Mouse (Mus musculus) erythroblast, embryonic 14.5 days (primary cell): ENCODE measurements around the gene Tbpl1. TPM values are rescaled to one million over a fixed set of nuclear protein-coding genes. Genes with fewer than 3 reads are reported as not detected.

ENCODE experiments used
- H3K27me3 ChIP-seq: 2 replicates; pipeline ENCODE4 v1.6.1; 2012; ENCODE audit warnings: inconsistent platforms; ENCODE audit not compliant: control insufficient read depth
- H3K36me3 ChIP-seq: 2 replicates; pipeline ENCODE4 v1.6.1; 2012; ENCODE audit warnings: mild to moderate bottlenecking, inconsistent platforms; ENCODE audit not compliant: control insufficient read depth
- H3K4me1 ChIP-seq: 2 replicates; pipeline ENCODE4 v1.6.1; 2012; ENCODE audit warnings: inconsistent platforms; ENCODE audit not compliant: control insufficient read depth
- H3K4me3 ChIP-seq: replicated peaks from 2 replicates; pipeline ENCODE3; 2012; ENCODE audit warnings: moderate library complexity, mild to moderate bottlenecking, inconsistent platforms
- H3K9me3 ChIP-seq: 2 replicates; pipeline ENCODE4 v1.6.1; 2012; ENCODE audit warnings: low read length, inconsistent platforms, mixed read lengths; ENCODE audit not compliant: control insufficient read depth
- GATA1 ChIP-seq: IDR thresholded peaks from 2 replicates; pipeline ENCODE4 v1.6.1; 2012; ENCODE audit warnings: low read length, inconsistent platforms, mixed read lengths
- TAL1 ChIP-seq: IDR thresholded peaks from 3 replicates; pipeline ENCODE4 v1.6.1; 2012; ENCODE audit warnings: low read length, inconsistent platforms, mixed read lengths
- polyA plus RNA-seq: library from polyadenylated mRNA; stranded (reverse); fragments of >175 nt; gene quantifications from 2 replicates; pipeline ENCODE4 v1.2.3, GENCODE M21; 2012

Gene Tbpl1
- polyA plus RNA-seq, 1 experiment = 3.6 TPM

- H3K9me3 ChIP-seq = no peaks in the 10 kb centered on the region
- TF ChIP-seq TAL1 = no peak
- TF ChIP-seq GATA1 = no peak
- H3K4me1 ChIP-seq = peaks cover 6% of the 10 kb centered on the region
- H3K4me3 ChIP-seq = no peak overlapping the region
- H3K36me3 ChIP-seq = peaks cover 19% of the 10 kb centered on the region
- H3K27me3 ChIP-seq = no peaks in the 10 kb centered on the region
Observed at GRCm38 (mm10) chr10:22699487-22700335, 32.0 kb downstream of the Tbpl1 start.

- Histone ChIP-seq H3K36me3 (peaks cover 12% of the 10 kb centered on the region), H3K27me3 (no peaks in the 10 kb centered on the region), H3K4me1 (peaks cover 6% of the 10 kb centered on the region), H3K4me3 (no peak overlapping the region), H3K9me3 (no peaks in the 10 kb centered on the region)
- TF ChIP-seq GATA1 (no peak), TAL1 (no peak)
Observed at GRCm38 (mm10) chr10:22698158-22698953, 33.4 kb downstream of the Tbpl1 start.

- TF ChIP-seq GATA1 (no peak), TAL1 (no peak)
- Histone ChIP-seq H3K9me3 (no peaks in the 10 kb centered on the region), H3K4me1 (peaks cover 6% of the 10 kb centered on the region), H3K36me3 (peaks cover 3% of the 10 kb centered on the region), H3K4me3 (no peak overlapping the region), H3K27me3 (no peaks in the 10 kb centered on the region)
Observed at GRCm38 (mm10) chr10:22696864-22697263, 34.9 kb downstream of the Tbpl1 start.

- no peaks in the 10 kb centered on the region for H3K9me3 ChIP-seq
- peaks cover 6% of the 10 kb centered on the region for H3K4me1 ChIP-seq
- no peaks in the 10 kb centered on the region for H3K27me3 ChIP-seq
- H3K4me3 ChIP-seq = no peak overlapping the region
- peaks cover 3% of the 10 kb centered on the region for H3K36me3 ChIP-seq
- TF ChIP-seq GATA1 (no peak), TAL1 (no peak)
Observed at GRCm38 (mm10) chr10:22696236-22696635, 35.5 kb downstream of the Tbpl1 start.

GRCm38 (mm10) chr10:22675848-22676630, 55.7 kb downstream of the Tbpl1 start:
- H3K4me3 ChIP-seq = no peak overlapping the region
- no peaks in the 10 kb centered on the region for H3K27me3 ChIP-seq
- H3K36me3 ChIP-seq = no peaks in the 10 kb centered on the region
- peaks cover 2% of the 10 kb centered on the region; the same call in 1 of the 2 replicates for H3K9me3 ChIP-seq
- no peaks in the 10 kb centered on the region for H3K4me1 ChIP-seq
- TF ChIP-seq GATA1 (no peak), TAL1 (no peak)

GRCm38 (mm10) chr10:22674176-22674575, 57.6 kb downstream of the Tbpl1 start:
- H3K9me3 ChIP-seq = no peaks in the 10 kb centered on the region
- H3K4me1 ChIP-seq = no peaks in the 10 kb centered on the region
- TF ChIP-seq TAL1 (no peak), GATA1 (no peak)
- no peak overlapping the region for H3K4me3 ChIP-seq
- H3K36me3 ChIP-seq = no peaks in the 10 kb centered on the region
- no peaks in the 10 kb centered on the region for H3K27me3 ChIP-seq

GRCm38 (mm10) chr10:22668509-22668908, 63.2 kb downstream of the Tbpl1 start:
- H3K36me3 ChIP-seq = no peaks in the 10 kb centered on the region
- H3K9me3 ChIP-seq = no peaks in the 10 kb centered on the region
- H3K4me1 ChIP-seq = peaks cover 4% of the 10 kb centered on the region
- H3K27me3 ChIP-seq = no peaks in the 10 kb centered on the region
- TF ChIP-seq TAL1 (no peak), GATA1 (no peak)
- no peak overlapping the region for H3K4me3 ChIP-seq

GRCm38 (mm10) chr10:22660286-22661000, 71.3 kb downstream of the Tbpl1 start:
- Histone ChIP-seq H3K36me3 (no peaks in the 10 kb centered on the region), H3K27me3 (no peaks in the 10 kb centered on the region), H3K4me3 (no peak overlapping the region), H3K4me1 (peaks cover 4% of the 10 kb centered on the region), H3K9me3 (no peaks in the 10 kb centered on the region)
- no peak for TF ChIP-seq TAL1
- TF ChIP-seq GATA1 = no peak
